Mouse (Mus musculus) hindbrain, embryonic 16.5 days (tissue): ENCODE measurements around the gene Tmem233. TPM values are rescaled to one million over a fixed set of nuclear protein-coding genes. Genes with fewer than 3 reads are reported as not detected.

Experiments used
- ATAC-seq: fragments of 200-750 bp; cut with Nextera tagmentation; 2 replicates; pipeline ENCODE4 v1.8.0; 2017; ENCODE audit warnings: moderate TSS enrichment, moderate library complexity
- H3K27ac ChIP-seq: fragments of 300-500 bp; sonication (generic); 2 replicates; pipeline ENCODE4 v1.5.1; 2014; ENCODE audit warnings: low read depth, mild to moderate bottlenecking, control low read depth, low read length, moderate library complexity
- H3K27me3 ChIP-seq: fragments of 300-500 bp; sonication (generic); replicated peaks from 2 replicates; pipeline ENCODE4 v1.6.1; 2014; ENCODE audit warnings: low read length; ENCODE audit not compliant: control insufficient read depth, insufficient read depth
- H3K36me3 ChIP-seq: fragments of 300-500 bp; sonication (generic); 2 replicates; pipeline ENCODE4 v1.6.1; 2014; ENCODE audit warnings: mild to moderate bottlenecking, low read length, moderate library complexity, mixed read lengths; ENCODE audit not compliant: control insufficient read depth, insufficient read depth
- H3K4me1 ChIP-seq: fragments of 300-500 bp; sonication (generic); 2 replicates; pipeline ENCODE4 v1.6.1; 2014; ENCODE audit warnings: low read depth, low read length; ENCODE audit not compliant: control insufficient read depth, insufficient read depth
- H3K4me2 ChIP-seq: fragments of 300-500 bp; sonication (generic); 2 replicates; pipeline ENCODE4 v1.6.1; 2014; ENCODE audit warnings: mild to moderate bottlenecking, low read length, control low read depth, moderate library complexity
- H3K4me3 ChIP-seq: fragments of 300-500 bp; sonication (generic); 2 replicates; pipeline ENCODE4 v1.5.1; 2014; ENCODE audit warnings: mild to moderate bottlenecking, low read length, control low read depth, moderate library complexity
- H3K9ac ChIP-seq: fragments of 300-500 bp; sonication (generic); 2 replicates; pipeline ENCODE4 v1.6.1; 2014; ENCODE audit warnings: low read depth, mild to moderate bottlenecking, control low read depth, low read length, moderate library complexity
- H3K9me3 ChIP-seq: fragments of 300-500 bp; sonication (generic); 2 replicates; pipeline ENCODE4 v1.6.1; 2014; ENCODE audit warnings: mild to moderate bottlenecking, low read length, moderate library complexity; ENCODE audit not compliant: control insufficient read depth
- WGBS: fragments of 180-500 bp; shearing (Covaris S2); extraction: QIAGEN DNeasy Blood & Tissue Kit; methylation state at CpG from one replicate; pipeline ENCODE4 v1.1.7; 2014; 5-methylcytosine and 5-hydroxymethylcytosine counted together
- polyA plus RNA-seq: library from polyadenylated mRNA; unstranded; fragments of >200 nt; fragmentation: Nextera tagmentation; extraction: Ambion mirVana; gene quantifications from 2 replicates; pipeline ENCODE4 v1.2.1, GENCODE M21; 2015

Gene Tmem233
- polyA plus RNA-seq, 1 experiment from 2014 or later = not detected

- H3K9ac ChIP-seq = no peak overlapping the region
- 61% methylated on average over 6 of the region's 6 CpGs for WGBS
- ATAC-seq = no peak
Measured at GRCm38 (mm10) chr5:116080736-116081135, 2.3 kb downstream of the Tmem233 start.

GRCm38 (mm10) chr5:116069618-116070017 lies 13.4 kb downstream of the Tmem233 start:
- no peak for ATAC-seq
- Histone ChIP-seq H3K36me3 (no peaks in the 10 kb centered on the region), H3K4me1 (no peaks in the 10 kb centered on the region), H3K4me2 (no peak overlapping the region), H3K4me3 (no peak overlapping the region), H3K27ac (no peak overlapping the region), H3K9ac (no peak overlapping the region), H3K9me3 (0 out of 2 replicates have a peak, but pooled peaks cover 2% of the 10 kb centered on the region), H3K27me3 (no peaks in the 10 kb centered on the region)
- 97% methylated on average over 4 of the region's 4 CpGs for WGBS

More at GRCm38 (mm10) chr5:116080736-116081135, 2.3 kb downstream of the Tmem233 start:
- Histone ChIP-seq H3K4me1 (peaks cover 3% of the 10 kb centered on the region; the same call in 1 of the 2 replicates), H3K27ac (no peak overlapping the region), H3K36me3 (no peaks in the 10 kb centered on the region), H3K4me3 (no peak overlapping the region), H3K27me3 (peaks cover 13% of the 10 kb centered on the region), H3K4me2 (no peak overlapping the region), H3K9me3 (no peaks in the 10 kb centered on the region)

GRCm38 (mm10) chr5:116052826-116053225 lies 30.2 kb downstream of the Tmem233 start:
- Histone ChIP-seq H3K36me3 (no peaks in the 10 kb centered on the region), H3K4me2 (no peak overlapping the region), H3K27me3 (no peaks in the 10 kb centered on the region), H3K4me1 (no peaks in the 10 kb centered on the region), H3K9me3 (no peaks in the 10 kb centered on the region), H3K27ac (no peak overlapping the region), H3K4me3 (no peak overlapping the region), H3K9ac (no peak overlapping the region)
- ATAC-seq = no peak
- 52% methylated on average over 6 of the region's 6 CpGs for WGBS

GRCm38 (mm10) chr5:116052171-116052570 lies 30.9 kb downstream of the Tmem233 start:
- Histone ChIP-seq H3K9ac (no peak overlapping the region), H3K36me3 (no peaks in the 10 kb centered on the region), H3K4me3 (no peak overlapping the region), H3K27me3 (no peaks in the 10 kb centered on the region), H3K4me2 (no peak overlapping the region), H3K9me3 (no peaks in the 10 kb centered on the region), H3K4me1 (no peaks in the 10 kb centered on the region), H3K27ac (no peak overlapping the region)
- WGBS = 78% methylated on average over 5 of the region's 5 CpGs
- no peak for ATAC-seq

GRCm38 (mm10) chr5:116049821-116050220 lies 33.2 kb downstream of the Tmem233 start:
- WGBS = 83% methylated on average over 4 of the region's 4 CpGs
- H3K36me3 ChIP-seq = no peaks in the 10 kb centered on the region
- no peaks in the 10 kb centered on the region for H3K4me1 ChIP-seq
- no peak for ATAC-seq
- no peaks in the 10 kb centered on the region for H3K9me3 ChIP-seq
- no peak overlapping the region for H3K4me3 ChIP-seq
- H3K27me3 ChIP-seq = no peaks in the 10 kb centered on the region
- no peak overlapping the region for H3K4me2 ChIP-seq
- no peak overlapping the region for H3K27ac ChIP-seq
- no peak overlapping the region for H3K9ac ChIP-seq

- Histone ChIP-seq H3K36me3 (no peaks in the 10 kb centered on the region), H3K27me3 (no peaks in the 10 kb centered on the region), H3K9ac (no peak overlapping the region), H3K4me2 (no peak overlapping the region), H3K4me1 (no peaks in the 10 kb centered on the region), H3K4me3 (no peak overlapping the region), H3K9me3 (no peaks in the 10 kb centered on the region), H3K27ac (no peak overlapping the region)
- WGBS = 94% methylated on average over 3 of the region's 3 CpGs
- no peak for ATAC-seq
Measured at GRCm38 (mm10) chr5:116048321-116048720, 34.7 kb downstream of the Tmem233 start.

- no peaks in the 10 kb centered on the region for H3K36me3 ChIP-seq
- no peak overlapping the region for H3K4me2 ChIP-seq
- H3K4me1 ChIP-seq = no peaks in the 10 kb centered on the region
- H3K27ac ChIP-seq = no peak overlapping the region
- H3K9me3 ChIP-seq = no peaks in the 10 kb centered on the region
- H3K27me3 ChIP-seq = no peaks in the 10 kb centered on the region
- 83% methylated on average over 4 of the region's 4 CpGs for WGBS
- H3K9ac ChIP-seq = no peak overlapping the region
- no peak for ATAC-seq
- no peak overlapping the region for H3K4me3 ChIP-seq
Measured at GRCm38 (mm10) chr5:116046246-116046645, 36.8 kb downstream of the Tmem233 start.

- Histone ChIP-seq H3K4me2 (no peak overlapping the region), H3K4me3 (no peak overlapping the region), H3K9ac (no peak overlapping the region), H3K36me3 (no peaks in the 10 kb centered on the region), H3K4me1 (no peaks in the 10 kb centered on the region), H3K27me3 (no peaks in the 10 kb centered on the region), H3K27ac (no peak overlapping the region), H3K9me3 (no peaks in the 10 kb centered on the region)
- 90% methylated on average over 8 of the region's 8 CpGs for WGBS
- ATAC-seq = no peak
Measured at GRCm38 (mm10) chr5:116045581-116045980, 37.5 kb downstream of the Tmem233 start.

- no peak for ATAC-seq
- no peak overlapping the region for H3K4me3 ChIP-seq
- no peaks in the 10 kb centered on the region for H3K36me3 ChIP-seq
- H3K27me3 ChIP-seq = no peaks in the 10 kb centered on the region
- H3K4me2 ChIP-seq = no peak overlapping the region
- H3K27ac ChIP-seq = no peak overlapping the region
- no peaks in the 10 kb centered on the region for H3K4me1 ChIP-seq
- H3K9ac ChIP-seq = no peak overlapping the region
- WGBS = 58% methylated on average over 7 of the region's 7 CpGs
- H3K9me3 ChIP-seq = no peaks in the 10 kb centered on the region
Measured at GRCm38 (mm10) chr5:116042241-116042640, 40.8 kb downstream of the Tmem233 start.

- 32% methylated on average over 11 of the region's 11 CpGs for WGBS
- Histone ChIP-seq H3K36me3 (no peaks in the 10 kb centered on the region), H3K4me1 (no peaks in the 10 kb centered on the region), H3K9ac (no peak overlapping the region), H3K4me3 (no peak overlapping the region), H3K4me2 (peak overlapping the region; percentile 11; the same call in 1 of the 2 replicates), H3K27me3 (no peaks in the 10 kb centered on the region), H3K27ac (no peak overlapping the region), H3K9me3 (no peaks in the 10 kb centered on the region)
- no peak for ATAC-seq
Measured at GRCm38 (mm10) chr5:116039706-116040105, 43.3 kb downstream of the Tmem233 start.
